Mouse (Mus musculus) c-Kit-positive CD71-positive TER-119-negative erythroid progenitor cells, embryonic 14.5 days (primary cell): Measurements from ENCODE around the gene Slc25a13.

Experiments used
- DNase-seq: peaks from one replicate; pipeline ENCODE4 v3.0.0-alpha.2; 2013; ENCODE audit warnings: low read depth

Slc25a13 gene

DNA sequence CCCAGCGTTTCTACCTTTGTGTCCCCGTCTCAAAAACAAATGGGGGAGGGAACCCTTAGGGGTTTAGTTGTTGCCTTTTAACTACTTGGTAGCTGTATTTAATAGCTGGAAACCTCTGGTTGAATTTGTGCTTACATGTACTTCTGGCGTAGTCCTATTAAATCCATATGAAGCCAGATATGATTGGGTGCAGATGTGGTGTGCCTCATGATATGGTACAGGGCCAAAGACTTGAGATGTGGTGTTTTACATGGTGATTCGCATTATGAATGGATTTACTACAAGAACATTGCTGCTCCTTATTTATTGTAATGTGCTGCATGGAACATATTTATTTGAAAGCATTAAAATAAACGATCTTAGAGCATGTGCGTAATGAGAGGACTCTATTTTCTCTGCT is 189.3 kb downstream of the Slc25a13 start:
- no peak for DNase-seq

DNA sequence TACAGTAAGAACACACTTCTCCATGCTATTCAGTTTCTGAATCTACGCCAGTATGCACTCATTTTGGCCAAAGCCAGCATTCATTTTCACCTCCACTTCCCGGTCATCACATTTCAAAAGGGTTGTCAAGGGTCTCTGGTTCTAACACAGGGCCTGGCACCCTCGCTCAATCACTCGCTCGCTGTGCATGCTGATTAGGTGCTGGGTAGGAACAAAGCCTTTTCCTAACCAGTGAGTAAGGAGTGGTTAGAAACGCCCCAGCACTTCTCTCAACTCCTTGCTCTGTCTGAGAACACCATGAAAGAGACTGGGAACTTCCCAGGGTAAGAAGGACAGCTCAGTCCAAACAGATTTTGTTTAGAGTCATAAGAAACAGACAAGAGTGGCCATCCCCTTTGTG is 193.0 kb downstream of the Slc25a13 start:
- no peak for DNase-seq

DNA sequence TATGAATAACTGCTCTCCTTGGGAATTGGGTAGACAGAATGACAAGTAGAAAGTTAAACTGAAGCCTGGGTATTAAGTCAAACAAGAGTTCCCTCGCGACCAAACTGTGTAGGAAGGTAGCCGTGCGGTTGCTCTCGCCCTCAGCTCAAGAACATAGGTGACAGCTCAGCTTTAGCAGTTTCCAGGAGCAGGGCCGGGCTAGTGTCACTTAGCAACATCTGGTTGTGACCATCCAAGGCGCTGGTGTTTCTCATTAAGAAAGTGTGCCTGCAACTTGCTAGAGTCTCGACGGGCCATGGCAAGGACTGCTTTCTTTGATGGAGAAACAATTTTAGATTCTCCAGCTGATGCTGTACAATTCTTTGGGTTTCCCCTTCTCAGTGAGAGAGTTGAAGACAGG is 200.0 kb downstream of the Slc25a13 start:
- no peak for DNase-seq

GRCm38 (mm10) chr6:6015616-6016015 is 201.4 kb downstream of the Slc25a13 start:
- DNase-seq, result peak; percentile 13

GRCm38 (mm10) chr6:6011364-6011763 is 205.6 kb downstream of the Slc25a13 start:
- no peak for DNase-seq

DNA sequence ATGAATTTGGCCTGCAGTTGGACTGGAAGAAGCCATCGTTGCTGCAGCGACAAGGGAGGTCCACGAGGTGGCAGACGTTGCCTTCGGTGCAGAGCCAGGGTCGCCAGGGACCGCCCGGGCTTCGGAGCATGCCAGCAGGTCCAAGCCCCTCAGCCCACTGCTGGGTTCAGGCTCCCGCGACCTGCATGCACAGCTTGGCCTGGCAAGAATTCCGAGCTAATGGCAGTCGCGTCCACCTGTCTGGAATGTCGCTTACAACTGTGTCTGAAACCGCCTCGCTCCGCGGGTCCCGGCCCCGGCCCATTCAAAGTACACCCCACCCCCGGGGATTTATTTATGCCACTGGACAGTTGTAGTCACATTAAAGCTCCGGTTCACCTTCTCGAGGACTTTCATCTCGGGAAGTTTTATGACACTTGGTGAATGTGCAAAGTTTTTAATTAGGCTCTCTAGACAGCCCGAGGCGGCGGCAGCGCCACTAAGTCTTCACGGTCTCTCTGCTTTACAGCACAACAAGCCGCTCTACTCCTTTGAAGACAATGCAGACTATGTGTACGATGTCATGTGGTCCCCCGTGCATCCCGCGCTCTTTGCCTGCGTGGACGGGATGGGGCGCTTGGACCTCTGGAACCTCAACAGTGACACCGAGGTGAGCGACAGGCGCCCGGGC is 211.1 kb downstream of the Slc25a13 start:
- DNase-seq, result peak; percentile 30

- no peak for DNase-seq
Observed at GRCm38 (mm10) chr6:6004756-6005485, 212.1 kb downstream of the Slc25a13 start.

DNA sequence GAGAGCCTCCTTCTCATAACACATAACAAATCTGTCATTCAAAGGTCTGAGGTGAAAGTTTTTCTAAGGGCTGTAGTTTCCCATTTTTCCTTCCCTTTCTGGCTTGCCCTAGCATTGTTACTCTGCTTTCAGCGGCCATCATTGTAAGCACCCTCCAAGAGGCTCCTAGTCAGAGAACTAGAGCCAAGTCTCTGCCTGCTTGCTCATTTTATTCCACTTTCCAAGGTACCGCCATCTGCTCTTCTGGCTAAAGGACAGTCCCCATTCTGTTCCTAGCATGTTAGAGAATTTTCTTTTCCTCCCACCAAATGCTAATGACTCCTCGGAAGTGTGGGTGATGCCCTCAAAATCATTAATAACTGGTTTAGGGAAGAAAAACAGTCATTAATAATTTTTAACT is 214.9 kb downstream of the Slc25a13 start:
- DNase-seq, result no peak

DNA sequence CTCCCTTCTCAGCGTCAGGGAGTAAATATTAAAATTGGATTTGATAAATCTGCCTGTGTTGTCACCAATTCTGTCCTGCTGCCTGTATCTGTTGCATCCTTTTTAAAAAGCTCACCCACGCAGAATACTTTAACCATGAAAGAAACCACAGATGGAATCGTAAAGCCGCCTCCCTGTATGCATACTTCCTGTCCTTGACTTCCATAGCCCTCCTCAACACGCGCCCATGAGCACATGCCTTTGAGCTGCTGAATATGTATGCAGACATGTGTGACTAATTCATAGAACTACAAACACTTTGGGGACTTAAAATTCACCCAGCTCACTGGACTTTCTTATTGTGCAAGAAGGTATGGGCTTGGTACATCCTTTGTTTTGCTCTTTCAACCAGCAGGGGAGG is 219.4 kb downstream of the Slc25a13 start:
- DNase-seq, result no peak

DNA sequence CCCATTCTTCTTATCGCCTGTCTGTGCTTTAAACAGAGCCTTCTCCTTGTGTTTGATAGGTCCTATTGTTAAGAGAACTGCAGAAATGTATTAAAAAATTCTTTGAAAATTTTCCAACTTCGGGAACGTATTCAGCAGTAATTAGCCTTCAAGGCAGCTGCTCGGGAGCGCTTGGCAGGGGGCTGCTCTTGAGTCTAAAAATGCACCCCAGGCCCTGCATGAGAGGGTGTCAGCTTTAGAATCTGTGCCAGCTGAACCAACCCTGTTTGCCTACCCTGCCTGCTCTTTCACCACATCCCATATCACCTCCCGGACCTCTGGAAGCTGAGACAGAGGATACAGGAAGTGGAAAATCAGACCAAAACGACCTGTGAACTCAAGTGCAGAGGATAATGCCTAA is 223.9 kb downstream of the Slc25a13 start:
- no peak for DNase-seq

GRCm38 (mm10) chr6:5991817-5992755 is 224.9 kb downstream of the Slc25a13 start:
- no peak for DNase-seq

GRCm38 (mm10) chr6:5991243-5991642 is 225.7 kb downstream of the Slc25a13 start:
- no peak for DNase-seq
